Mouse (Mus musculus) heart, embryonic 15.5 days (tissue): Measurements from ENCODE around the gene Fcgr2b. TPM values are rescaled to one million over a fixed set of nuclear protein-coding genes. Genes with fewer than 3 reads are reported as not detected.

Experiments used
- ATAC-seq: fragments of 200-750 bp; cut with Nextera tagmentation; replicated peaks from 2 replicates; pipeline ENCODE4 v1.8.0; 2017; ENCODE audit warnings: low read depth, moderate TSS enrichment; ENCODE audit not compliant: insufficient number of reproducible peaks, insufficient read depth, low FRiP score
- H3K27ac ChIP-seq: fragments of 300-500 bp; sonication (generic); 2 replicates; pipeline ENCODE4 v1.5.1; 2015; ENCODE audit warnings: mild to moderate bottlenecking, inconsistent platforms
- H3K27me3 ChIP-seq: fragments of 300-500 bp; sonication (generic); 2 replicates; pipeline ENCODE4 v1.6.1; 2015; ENCODE audit warnings: inconsistent platforms
- H3K36me3 ChIP-seq: fragments of 300-500 bp; sonication (generic); 2 replicates; pipeline ENCODE4 v1.6.1; 2015; ENCODE audit warnings: mild to moderate bottlenecking, inconsistent platforms
- H3K4me1 ChIP-seq: fragments of 300-500 bp; sonication (generic); replicated peaks from 2 replicates; pipeline ENCODE4 v1.6.1; 2015; ENCODE audit warnings: inconsistent platforms
- H3K4me2 ChIP-seq: fragments of 300-500 bp; sonication (generic); 2 replicates; pipeline ENCODE4 v1.6.1; 2015; ENCODE audit warnings: inconsistent platforms, mild to moderate bottlenecking, moderate library complexity
- H3K4me3 ChIP-seq: fragments of 300-500 bp; sonication (generic); 2 replicates; pipeline ENCODE4 v1.5.1; 2015; ENCODE audit warnings: mild to moderate bottlenecking, inconsistent platforms
- H3K9ac ChIP-seq: fragments of 300-500 bp; sonication (generic); 2 replicates; pipeline ENCODE4 v1.6.1; 2015; ENCODE audit warnings: mild to moderate bottlenecking, inconsistent platforms
- H3K9me3 ChIP-seq: fragments of 300-500 bp; sonication (generic); replicated peaks from 2 replicates; pipeline ENCODE4 v1.6.1; 2016; ENCODE audit warnings: inconsistent platforms
- WGBS: fragments of 180-500 bp; shearing (Covaris S2); methylation state at CpG from one replicate; pipeline ENCODE4 v1.1.7; 2015; ENCODE audit warnings: mixed read lengths; 5-methylcytosine and 5-hydroxymethylcytosine counted together
- polyA plus RNA-seq: library from polyadenylated mRNA; unstranded; fragments of >200 nt; fragmentation: Nextera tagmentation; extraction: Ambion mirVana; gene quantifications from 2 replicates; pipeline ENCODE4 v1.2.1, GENCODE M21; 2015

Fcgr2b gene
- 1.2 and 2.9 TPM in 2 replicates for polyA plus RNA-seq

GRCm38 (mm10) chr1:170976447-170976846 lies at the start of gene Fcgr2b:
Fcgr2b (minus strand) TSS chr1:170976547.
- H3K9ac ChIP-seq = no peak within 1 kb of the TSS
- no peaks in the 10 kb centered on the region for H3K9me3 ChIP-seq
- no peaks in the 10 kb centered on the region for H3K4me1 ChIP-seq
- no peak within 1 kb of the TSS for H3K4me3 ChIP-seq
- 83% methylated on average over 5 of the region's 5 CpGs for WGBS
- H3K36me3 ChIP-seq = no peaks in the 10 kb centered on the region
- H3K27ac ChIP-seq = no peak within 1 kb of the TSS
- ATAC-seq = no peak
- no peaks in the 10 kb centered on the region for H3K27me3 ChIP-seq
- no peak within 1 kb of the TSS for H3K4me2 ChIP-seq

GRCm38 (mm10) chr1:171019311-171019950 lies 43.1 kb upstream of the Fcgr2b start:
- no peaks in the 10 kb centered on the region for H3K36me3 ChIP-seq
- H3K4me2 ChIP-seq = no peak overlapping the region
- H3K9ac ChIP-seq = no peak overlapping the region
- 69% methylated on average over 7 of the region's 7 CpGs for WGBS
- no peaks in the 10 kb centered on the region for H3K4me1 ChIP-seq
- ATAC-seq = no peak
- no peak overlapping the region for H3K27ac ChIP-seq
- H3K27me3 ChIP-seq = no peaks in the 10 kb centered on the region
- no peaks in the 10 kb centered on the region for H3K9me3 ChIP-seq
- H3K4me3 ChIP-seq = no peak overlapping the region

- Histone ChIP-seq H3K4me1 (no peaks in the 10 kb centered on the region), H3K4me2 (no peak within 1 kb of the TSS), H3K27me3 (no peaks in the 10 kb centered on the region), H3K9me3 (no peaks in the 10 kb centered on the region), H3K9ac (no peak within 1 kb of the TSS), H3K36me3 (no peaks in the 10 kb centered on the region), H3K4me3 (no peak within 1 kb of the TSS), H3K27ac (no peak within 1 kb of the TSS)
- no peak for ATAC-seq
- 65% methylated on average over 2 of the region's 2 CpGs for WGBS
These were observed 42.4 kb upstream of the Fcgr2b start, which contains the start of gene Fcgr4 for GRCm38 (mm10) chr1:171018737-171019136. Fcgr4 (plus strand) TSS chr1:171018920.

- Histone ChIP-seq H3K27ac (no peak overlapping the region), H3K4me2 (no peak overlapping the region), H3K9ac (no peak overlapping the region), H3K27me3 (no peaks in the 10 kb centered on the region), H3K4me3 (no peak overlapping the region), H3K36me3 (no peaks in the 10 kb centered on the region), H3K9me3 (no peaks in the 10 kb centered on the region), H3K4me1 (no peaks in the 10 kb centered on the region)
- 43% methylated on average over 6 of the region's 6 CpGs for WGBS
- ATAC-seq = no peak
These were observed 41.3 kb upstream of the Fcgr2b start for GRCm38 (mm10) chr1:171017468-171018158.

- H3K4me1 ChIP-seq = no peaks in the 10 kb centered on the region
- no peak for ATAC-seq
- no peak overlapping the region for H3K9ac ChIP-seq
- no peak overlapping the region for H3K4me3 ChIP-seq
- no peak overlapping the region for H3K4me2 ChIP-seq
- no peaks in the 10 kb centered on the region for H3K36me3 ChIP-seq
- no peak overlapping the region for H3K27ac ChIP-seq
- WGBS = 61% methylated on average over 6 of the region's 6 CpGs
- H3K9me3 ChIP-seq = no peaks in the 10 kb centered on the region
- H3K27me3 ChIP-seq = no peaks in the 10 kb centered on the region
These were observed 40.5 kb upstream of the Fcgr2b start for GRCm38 (mm10) chr1:171016676-171017356.

GRCm38 (mm10) chr1:171011733-171012132 lies 35.4 kb upstream of the Fcgr2b start:
- no peaks in the 10 kb centered on the region for H3K36me3 ChIP-seq
- no peak overlapping the region for H3K27ac ChIP-seq
- H3K9me3 ChIP-seq = no peaks in the 10 kb centered on the region
- no peak for ATAC-seq
- 75% methylated on average over 4 of the region's 4 CpGs for WGBS
- H3K4me2 ChIP-seq = no peak overlapping the region
- no peak overlapping the region for H3K4me3 ChIP-seq
- H3K9ac ChIP-seq = no peak overlapping the region
- H3K4me1 ChIP-seq = no peaks in the 10 kb centered on the region
- no peaks in the 10 kb centered on the region for H3K27me3 ChIP-seq

GRCm38 (mm10) chr1:171006905-171007304 lies 30.6 kb upstream of the Fcgr2b start:
- 74% methylated on average over 2 of the region's 2 CpGs for WGBS
- Histone ChIP-seq H3K4me1 (no peaks in the 10 kb centered on the region), H3K9ac (no peak overlapping the region), H3K4me3 (no peak overlapping the region), H3K27ac (no peak overlapping the region), H3K9me3 (no peaks in the 10 kb centered on the region), H3K36me3 (no peaks in the 10 kb centered on the region), H3K4me2 (no peak overlapping the region), H3K27me3 (no peaks in the 10 kb centered on the region)
- ATAC-seq = no peak

GRCm38 (mm10) chr1:171006335-171006734 lies 30.0 kb upstream of the Fcgr2b start:
- Histone ChIP-seq H3K27me3 (no peaks in the 10 kb centered on the region), H3K9me3 (no peaks in the 10 kb centered on the region), H3K36me3 (no peaks in the 10 kb centered on the region), H3K27ac (no peak overlapping the region), H3K9ac (no peak overlapping the region), H3K4me2 (no peak overlapping the region), H3K4me3 (no peak overlapping the region), H3K4me1 (no peaks in the 10 kb centered on the region)
- WGBS = 76% methylated on average over 4 of the region's 4 CpGs
- no peak for ATAC-seq

GRCm38 (mm10) chr1:171005586-171005985 lies 29.2 kb upstream of the Fcgr2b start:
- no peak overlapping the region for H3K4me2 ChIP-seq
- ATAC-seq = no peak
- H3K27me3 ChIP-seq = no peaks in the 10 kb centered on the region
- H3K27ac ChIP-seq = no peak overlapping the region
- no peak overlapping the region for H3K4me3 ChIP-seq
- H3K9me3 ChIP-seq = no peaks in the 10 kb centered on the region
- no peaks in the 10 kb centered on the region for H3K4me1 ChIP-seq
- H3K9ac ChIP-seq = no peak overlapping the region
- no peaks in the 10 kb centered on the region for H3K36me3 ChIP-seq

- Histone ChIP-seq H3K27me3 (no peaks in the 10 kb centered on the region), H3K9me3 (no peaks in the 10 kb centered on the region), H3K27ac (no peak overlapping the region), H3K4me2 (no peak overlapping the region), H3K4me1 (no peaks in the 10 kb centered on the region), H3K4me3 (no peak overlapping the region), H3K36me3 (no peaks in the 10 kb centered on the region), H3K9ac (no peak overlapping the region)
- 57% methylated on average over 6 of the region's 6 CpGs for WGBS
- no peak for ATAC-seq
These were observed 28.7 kb upstream of the Fcgr2b start for GRCm38 (mm10) chr1:171005081-171005480.

- Histone ChIP-seq H3K27ac (no peak overlapping the region), H3K9me3 (no peaks in the 10 kb centered on the region), H3K9ac (no peak overlapping the region), H3K27me3 (0 out of 2 replicates have a peak, but pooled peaks cover 5% of the 10 kb centered on the region), H3K36me3 (no peaks in the 10 kb centered on the region), H3K4me3 (no peak overlapping the region), H3K4me1 (no peaks in the 10 kb centered on the region), H3K4me2 (no peak overlapping the region)
- ATAC-seq = no peak
These were observed 23.5 kb upstream of the Fcgr2b start for GRCm38 (mm10) chr1:170999811-171000210.
